Mouse (Mus musculus) lung, adult 2 months (tissue): ENCODE results near the gene Sorbs1.

Experiments used
- CTCF ChIP-seq: fragments of 200-500 bp; IDR thresholded peaks from 2 replicates; pipeline ENCODE4 v1.5.1; 2011; ENCODE audit warnings: mild to moderate bottlenecking, low read length, control low read depth; ENCODE audit not compliant: insufficient read depth
- POLR2A ChIP-seq: fragments of 200-500 bp; IDR thresholded peaks from 2 replicates; pipeline ENCODE4 v1.6.1; 2011; ENCODE audit warnings: low read depth, mild to moderate bottlenecking, control low read depth, low read length, borderline replicate concordance; ENCODE audit errors: extremely low read depth

DNA sequence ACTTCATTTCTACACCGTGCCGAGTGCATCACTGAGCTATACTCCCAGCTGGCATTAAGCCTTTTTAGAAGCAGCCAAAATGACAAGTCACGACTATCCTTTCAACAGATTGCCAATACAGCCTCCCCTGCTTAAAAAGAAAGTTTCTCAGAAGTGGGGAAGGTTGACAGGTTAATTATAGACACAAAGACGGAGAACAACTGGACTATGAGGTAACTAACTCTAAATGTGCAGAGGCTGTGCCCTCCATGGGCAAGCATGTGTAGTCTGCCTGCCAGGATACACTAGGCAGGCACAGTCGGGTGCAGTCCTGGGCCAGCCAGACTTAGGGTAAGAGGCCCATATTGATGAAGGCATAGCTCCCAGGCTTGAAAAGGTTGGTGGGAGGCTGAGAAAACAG is 244.1 kb downstream of the Sorbs1 start:
- TF ChIP-seq POLR2A (no peak), CTCF (no peak)
